Mouse (Mus musculus) liver, postnatal 0 days (tissue): ENCODE data around the gene Arhgef11.

Source experiments
- CTCF ChIP-seq: sonication (generic); IDR thresholded peaks from 2 replicates; pipeline ENCODE4 v1.5.1; 2016; ENCODE audit warnings: antibody characterized with exemption, low read depth
- EP300 ChIP-seq: IDR thresholded peaks from 2 replicates; pipeline ENCODE4 v1.6.1; 2016; ENCODE audit warnings: antibody characterized with exemption, low read depth, mild to moderate bottlenecking

GRCm38 (mm10) chr3:87582259-87582658 lies 35.1 kb upstream of the Arhgef11 start:
- TF ChIP-seq CTCF (no peak), EP300 (no peak)
